Comparison of ENCODE assay signal across 10 mouse cellular contexts in genomic region chr15:81239261-81239660, GRCm38 (mm10). TPM values are rescaled to one million over a fixed set of nuclear protein-coding genes. Genes with fewer than 3 reads are reported as not detected.
DNase-seq lines count a peak whose midpoint lies in the region; ATAC-seq and TF ChIP-seq lines count a peak whose summit lies in the region.
"Had no signal": no experiment of that assay in that cellular context is flagged by ENCODE, and none has a peak within 500 bp of the region (broad histone marks: within the 10 kb centered on the region; RNA-seq: fewer than 3 reads in every experiment).

No protein-coding gene starts in this region.

- no peaks in the 10 kb centered on the region for H3K36me3 ChIP-seq in forebrain, embryonic 11.5 days (ENCODE audit: control insufficient read depth, insufficient read depth, low read length)
- H3K36me3 ChIP-seq in forebrain, embryonic 15.5 days, result no peaks in the 10 kb centered on the region
- no peaks in the 10 kb centered on the region for H3K36me3 ChIP-seq in midbrain, embryonic 14.5 days (ENCODE audit: control insufficient read depth, insufficient read depth, low read length)
- no peaks in the 10 kb centered on the region for H3K36me3 ChIP-seq in midbrain, embryonic 15.5 days (replicated peaks)
- H3K36me3 ChIP-seq in kidney, postnatal 0 days (ENCODE audit: insufficient read depth, low read length), result no peaks in the 10 kb centered on the region
- no peaks in the 10 kb centered on the region for H3K36me3 ChIP-seq in neural tube, embryonic 11.5 days (ENCODE audit: control insufficient read depth, insufficient read depth, low read length)
- H3K36me3 ChIP-seq: limb, embryonic 12.5 days had no signal

- ATAC-seq in forebrain, embryonic 11.5 days (replicated peaks; ENCODE audit: low FRiP score), result no peak
- no peak for ATAC-seq in forebrain, embryonic 15.5 days (replicated peaks)
- ATAC-seq in midbrain, embryonic 14.5 days (ENCODE audit: low FRiP score, low TSS enrichment), result no peak
- ATAC-seq in midbrain, embryonic 15.5 days (replicated peaks), result no peak
- ATAC-seq in kidney, postnatal 0 days (replicated peaks; ENCODE audit: low FRiP score, low read depth), result 0 out of 2 replicates have a peak, but pooled peaks have one; percentile 29
- ATAC-seq in neural tube, embryonic 11.5 days (ENCODE audit: insufficient read depth, low FRiP score, low TSS enrichment), result no peak

- no peak overlapping the region for H3K9ac ChIP-seq in forebrain, embryonic 11.5 days (ENCODE audit: low read length)
- no peak overlapping the region for H3K9ac ChIP-seq in forebrain, embryonic 15.5 days (replicated peaks)
- no peak overlapping the region for H3K9ac ChIP-seq in midbrain, embryonic 14.5 days (replicated peaks; ENCODE audit: low read length)
- H3K9ac ChIP-seq in midbrain, embryonic 15.5 days, result no peak overlapping the region
- no peak overlapping the region for H3K9ac ChIP-seq in kidney, postnatal 0 days (ENCODE audit: low read depth, low read length)
- H3K9ac ChIP-seq in neural tube, embryonic 11.5 days (ENCODE audit: low read length), result no peak overlapping the region
- H3K9ac ChIP-seq: limb, embryonic 12.5 days had no signal

- no peak overlapping the region for H3K4me3 ChIP-seq in forebrain, embryonic 11.5 days (ENCODE audit: low read depth, low read length)
- no peak overlapping the region for H3K4me3 ChIP-seq in forebrain, embryonic 15.5 days
- H3K4me3 ChIP-seq in midbrain, embryonic 14.5 days (replicated peaks; ENCODE audit: low read depth, low read length), result no peak overlapping the region
- H3K4me3 ChIP-seq in midbrain, embryonic 15.5 days, result no peak overlapping the region
- H3K4me3 ChIP-seq in bone marrow macrophage, adult 2 months (ENCODE audit: insufficient read depth, low read length), result no peak overlapping the region
- H3K4me3 ChIP-seq in kidney, postnatal 0 days (replicated peaks; ENCODE audit: low read depth, low read length), result no peak overlapping the region
- H3K4me3 ChIP-seq in neural tube, embryonic 11.5 days (ENCODE audit: low read depth, low read length), result no peak overlapping the region
- H3K4me3 ChIP-seq: erythroblast, embryonic 14.5 days; limb, embryonic 12.5 days had no signal

- no peak overlapping the region for H3K27ac ChIP-seq in forebrain, embryonic 11.5 days (ENCODE audit: low read depth, low read length)
- no peak overlapping the region for H3K27ac ChIP-seq in forebrain, embryonic 15.5 days (replicated peaks)
- H3K27ac ChIP-seq in midbrain, embryonic 14.5 days (replicated peaks; ENCODE audit: low read depth, low read length), result no peak overlapping the region
- no peak overlapping the region for H3K27ac ChIP-seq in midbrain, embryonic 15.5 days
- H3K27ac ChIP-seq in bone marrow macrophage, adult 2 months (ENCODE audit: insufficient read depth, low read depth, low read length), result no peak overlapping the region
- no peak overlapping the region for H3K27ac ChIP-seq in kidney, postnatal 0 days
- no peak overlapping the region for H3K27ac ChIP-seq in neural tube, embryonic 11.5 days (ENCODE audit: low read depth, low read length)
- H3K27ac ChIP-seq: limb, embryonic 12.5 days had no signal

- 0 out of 2 replicates have a peak, but pooled peaks have one; percentile 15 for TF ChIP-seq CTCF in bone marrow macrophage, adult 2 months (IDR thresholded peaks at IDR 0.05; ENCODE audit: low read depth, low read length)
- TF ChIP-seq CTCF in kidney, postnatal 0 days (IDR thresholded peaks at IDR 0.05; ENCODE audit: low read depth), result peak; percentile 75

- WGBS in forebrain, embryonic 11.5 days, result 28% methylated on average over 7 of the region's 7 CpGs
- 30% methylated on average over 7 of the region's 7 CpGs for WGBS in forebrain, embryonic 15.5 days
- WGBS in midbrain, embryonic 14.5 days, result 33% methylated on average over 7 of the region's 7 CpGs
- WGBS in midbrain, embryonic 15.5 days, result 30% methylated on average over 7 of the region's 7 CpGs
- WGBS in kidney, postnatal 0 days, result 25% methylated on average over 7 of the region's 7 CpGs
- WGBS in neural tube, embryonic 11.5 days, result 21% methylated on average over 7 of the region's 7 CpGs

- peaks cover 5% of the 10 kb centered on the region; the same call in 1 of the 2 replicates for H3K4me1 ChIP-seq in forebrain, embryonic 11.5 days (replicated peaks; ENCODE audit: control insufficient read depth, insufficient read depth, low read length)
- peaks cover 14% of the 10 kb centered on the region for H3K4me1 ChIP-seq in forebrain, embryonic 15.5 days
- peaks cover 10% of the 10 kb centered on the region for H3K4me1 ChIP-seq in midbrain, embryonic 14.5 days (ENCODE audit: control insufficient read depth, insufficient read depth, low read length)
- peaks cover 25% of the 10 kb centered on the region for H3K4me1 ChIP-seq in midbrain, embryonic 15.5 days
- H3K4me1 ChIP-seq in bone marrow macrophage, adult 2 months (ENCODE audit: control insufficient read depth, insufficient read depth, low read length), result 0 out of 2 replicates have a peak, but pooled peaks cover 2% of the 10 kb centered on the region
- 0 out of 2 replicates have a peak, but pooled peaks cover 4% of the 10 kb centered on the region for H3K4me1 ChIP-seq in kidney, postnatal 0 days (replicated peaks; ENCODE audit: insufficient read depth, low read length)
- H3K4me1 ChIP-seq in neural tube, embryonic 11.5 days (ENCODE audit: control insufficient read depth, insufficient read depth, low read length), result no peaks in the 10 kb centered on the region

- no peak overlapping the region for H3K4me2 ChIP-seq in forebrain, embryonic 11.5 days (ENCODE audit: low read depth, low read length, severe bottlenecking)
- H3K4me2 ChIP-seq in forebrain, embryonic 15.5 days (replicated peaks), result no peak overlapping the region
- H3K4me2 ChIP-seq in midbrain, embryonic 14.5 days (ENCODE audit: low read length), result no peak overlapping the region
- H3K4me2 ChIP-seq in midbrain, embryonic 15.5 days, result no peak overlapping the region
- H3K4me2 ChIP-seq in kidney, postnatal 0 days (ENCODE audit: low read length), result no peak overlapping the region
- no peak overlapping the region for H3K4me2 ChIP-seq in neural tube, embryonic 11.5 days (ENCODE audit: low read depth)
- H3K4me2 ChIP-seq: limb, embryonic 12.5 days had no signal

- no peaks in the 10 kb centered on the region for H3K9me3 ChIP-seq in forebrain, embryonic 11.5 days (ENCODE audit: control insufficient read depth, low read length)
- H3K9me3 ChIP-seq in forebrain, embryonic 15.5 days, result no peaks in the 10 kb centered on the region
- H3K9me3 ChIP-seq in midbrain, embryonic 14.5 days (ENCODE audit: control insufficient read depth, low read length), result no peaks in the 10 kb centered on the region
- H3K9me3 ChIP-seq in midbrain, embryonic 15.5 days, result no peaks in the 10 kb centered on the region
- no peaks in the 10 kb centered on the region for H3K9me3 ChIP-seq in kidney, postnatal 0 days (replicated peaks; ENCODE audit: low read length)
- no peaks in the 10 kb centered on the region for H3K9me3 ChIP-seq in neural tube, embryonic 11.5 days (ENCODE audit: control insufficient read depth, low read length)

- peak; percentile 73 for DNase-seq in forebrain, embryonic 11.5 days (ENCODE audit: low spot score)
- peak; percentile 57 for DNase-seq in midbrain, embryonic 14.5 days
- peak; percentile 78 for DNase-seq in kidney, postnatal 0 days (ENCODE audit: low spot score)
- DNase-seq in neural tube, embryonic 11.5 days (ENCODE audit: low spot score), result peak; percentile 64
- no peak for DNase-seq in layer of hippocampus, postnatal 14 days (ENCODE audit: low spot score in 2 of 2)

- 0 out of 2 replicates have a peak, but pooled peaks cover 2% of the 10 kb centered on the region for H3K27me3 ChIP-seq in forebrain, embryonic 11.5 days (ENCODE audit: control insufficient read depth, insufficient read depth, low read length)
- H3K27me3 ChIP-seq in forebrain, embryonic 15.5 days, result peaks cover 3% of the 10 kb centered on the region; the same call in 1 of the 2 replicates
- no peaks in the 10 kb centered on the region for H3K27me3 ChIP-seq in midbrain, embryonic 14.5 days (ENCODE audit: control insufficient read depth, insufficient read depth, low read length)
- 0 out of 2 replicates have a peak, but pooled peaks cover 3% of the 10 kb centered on the region for H3K27me3 ChIP-seq in midbrain, embryonic 15.5 days (replicated peaks)
- no peaks in the 10 kb centered on the region for H3K27me3 ChIP-seq in kidney, postnatal 0 days (ENCODE audit: insufficient read depth, low read length)
- H3K27me3 ChIP-seq in neural tube, embryonic 11.5 days (ENCODE audit: control insufficient read depth, insufficient read depth, low read length), result peaks cover 6% of the 10 kb centered on the region; the same call in 1 of the 2 replicates

- no peak for TF ChIP-seq POLR2A in bone marrow macrophage, adult 2 months (IDR thresholded peaks at IDR 0.05; ENCODE audit: borderline replicate concordance, low read depth, low read length)

RNA-seq across cellular contexts. Expression of gene Mchr1, which starts 4.0 kb away (rescaled TPM):
- 0.49 TPM in 1 of 2 replicates, not detected in the other for polyA plus RNA-seq in forebrain, embryonic 11.5 days (2014; fragmentation: Nextera tagmentation; extraction: Ambion mirVana)
- 1.2 and 1.8 TPM in 2 replicates for polyA plus RNA-seq in forebrain, embryonic 15.5 days (2015; fragmentation: Nextera tagmentation; extraction: Ambion mirVana)
- 3.2 and 4.9 TPM in 2 replicates for polyA plus RNA-seq in midbrain, embryonic 14.5 days (2014; fragmentation: Nextera tagmentation; extraction: Ambion mirVana)
- 5.3 and 5.8 TPM in 2 replicates for polyA plus RNA-seq in midbrain, embryonic 15.5 days (2015; fragmentation: Nextera tagmentation; extraction: Ambion mirVana)
- not detected in 2 replicates for polyA plus RNA-seq in bone marrow macrophage, adult 2 months (2012; ENCODE audit: insufficient read depth, insufficient read length, missing spikeins)
- polyA plus RNA-seq in kidney, postnatal 0 days (2015; fragmentation: Nextera tagmentation; extraction: Ambion mirVana), result 0.78 and 0.88 TPM in 2 replicates
- polyA plus RNA-seq in neural tube, embryonic 11.5 days (2014; fragmentation: Nextera tagmentation; extraction: Ambion mirVana), result 0.77 and 1.1 TPM in 2 replicates
- 10 to 100 TPM; 21.7 to 22.2 TPM for total RNA-seq in layer of hippocampus, postnatal 14 days (2021)
- polyA plus RNA-seq: erythroblast, embryonic 14.5 days had no signal

RNA-seq across cellular contexts. Expression of gene Mrtfa, which starts 48.7 kb away (rescaled TPM):
- 29.7 and 30.5 TPM in 2 replicates for polyA plus RNA-seq in forebrain, embryonic 11.5 days (2014; fragmentation: Nextera tagmentation; extraction: Ambion mirVana)
- 24.1 and 25.1 TPM in 2 replicates for polyA plus RNA-seq in forebrain, embryonic 15.5 days (2015; fragmentation: Nextera tagmentation; extraction: Ambion mirVana)
- polyA plus RNA-seq in midbrain, embryonic 14.5 days (2014; fragmentation: Nextera tagmentation; extraction: Ambion mirVana), result 25.4 and 34.0 TPM in 2 replicates
- 29.6 and 34.4 TPM in 2 replicates for polyA plus RNA-seq in midbrain, embryonic 15.5 days (2015; fragmentation: Nextera tagmentation; extraction: Ambion mirVana)
- 62.6 and 66.0 TPM in 2 replicates for polyA plus RNA-seq in bone marrow macrophage, adult 2 months (2012; ENCODE audit: insufficient read depth, insufficient read length, missing spikeins)
- polyA plus RNA-seq in kidney, postnatal 0 days (2015; fragmentation: Nextera tagmentation; extraction: Ambion mirVana), result 13.2 and 14.1 TPM in 2 replicates
- polyA plus RNA-seq in neural tube, embryonic 11.5 days (2014; fragmentation: Nextera tagmentation; extraction: Ambion mirVana), result 23.8 and 24.8 TPM in 2 replicates
- total RNA-seq in layer of hippocampus, postnatal 14 days (2021), result 10 to 100 TPM; 78.6 to 79.7 TPM

Comparison
In these comparisons a context has a peak if more than half of its experiments do, and no peak if none do; other contexts are left out.
1. DNase-seq: peak in forebrain, embryonic 11.5 days (single experiment), midbrain, embryonic 14.5 days (single experiment), kidney, postnatal 0 days (single experiment) and neural tube, embryonic 11.5 days (single experiment); none in layer of hippocampus, postnatal 14 days (0 of 2).